ENCODE assay signal across 15 mouse cellular contexts in the genomic region with DNA sequence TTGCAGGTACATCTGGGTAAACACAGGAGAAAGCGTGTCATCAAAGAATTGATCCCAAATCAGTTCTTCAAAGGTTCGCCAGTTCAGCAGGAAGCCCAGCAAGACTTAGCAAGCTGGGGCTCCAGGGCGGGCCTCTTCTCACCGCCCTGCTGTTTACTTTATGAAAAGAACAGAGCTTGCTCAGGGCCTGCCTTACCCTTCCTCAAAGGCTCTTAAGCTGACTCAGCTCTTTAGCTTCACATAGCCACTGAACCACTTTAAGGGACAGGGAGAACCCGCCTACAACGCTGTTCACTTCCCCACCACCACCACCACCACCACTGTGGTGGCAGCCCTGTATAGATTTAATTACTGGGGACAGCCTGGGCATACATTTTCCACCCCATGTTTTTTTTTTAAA.
DNase-seq lines count a peak whose midpoint lies in the region; ATAC-seq and TF ChIP-seq lines count a peak whose summit lies in the region.
"Had no signal": no experiment of that assay in that cellular context is flagged by ENCODE, and none has a peak within 500 bp of the region (broad histone marks: within the 10 kb centered on the region; RNA-seq: fewer than 3 reads in every experiment).

No protein-coding gene starts in this region.

- no peak overlapping the region for H3K9ac ChIP-seq in intestine, embryonic 14.5 days (ENCODE audit: low read length)
- no peak overlapping the region for H3K9ac ChIP-seq in intestine, postnatal 0 days (ENCODE audit: low read depth, low read length)
- H3K9ac ChIP-seq in embryonic facial prominence, embryonic 14.5 days (ENCODE audit: low read depth, low read length): no peak overlapping the region

- H3K4me2 ChIP-seq in intestine, embryonic 14.5 days (ENCODE audit: low read length): no peak overlapping the region
- H3K4me2 ChIP-seq in intestine, postnatal 0 days (replicated peaks; ENCODE audit: low read depth): no peak overlapping the region
- no peak overlapping the region for H3K4me2 ChIP-seq in embryonic facial prominence, embryonic 14.5 days (ENCODE audit: low read depth, low read length)

- no peaks in the 10 kb centered on the region for H3K9me3 ChIP-seq in intestine, embryonic 14.5 days (ENCODE audit: control insufficient read depth, low read length)
- H3K9me3 ChIP-seq in intestine, postnatal 0 days (ENCODE audit: control insufficient read depth): no peaks in the 10 kb centered on the region
- no peaks in the 10 kb centered on the region for H3K9me3 ChIP-seq in embryonic facial prominence, embryonic 14.5 days (ENCODE audit: control insufficient read depth, low read length)

- no peak for DNase-seq in intestine, embryonic 14.5 days (ENCODE audit: low spot score)
- DNase-seq in CD4-positive helper T cell, adult 2 months (ENCODE audit: low read depth, low spot score): peak; percentile 22
- DNase-seq in embryonic facial prominence, embryonic 14.5 days (ENCODE audit: low spot score): peak; percentile 85
- DNase-seq in lung, postnatal 25 days (ENCODE audit: low spot score): peak; percentile 13
- DNase-seq in ovary, postnatal 14 days (ENCODE audit: low spot score): no peak
- DNase-seq in layer of hippocampus, adult 18-20 months (ENCODE audit: low spot score in 2 of 2): no peak
- DNase-seq in kidney, postnatal 25 days: no peak
- DNase-seq: cerebellum, adult 9-10 months; gastrocnemius, postnatal 10 days; kidney, adult 18-20 months; kidney, postnatal 14 days; layer of hippocampus, adult 9-11 months; thymus, postnatal 36 days had no signal

- H3K27ac ChIP-seq in intestine, embryonic 14.5 days (ENCODE audit: low read depth): no peak overlapping the region
- H3K27ac ChIP-seq in intestine, postnatal 0 days (ENCODE audit: low read depth, low read length): no peak overlapping the region
- H3K27ac ChIP-seq in embryonic facial prominence, embryonic 14.5 days (replicated peaks; ENCODE audit: low read depth, low read length): 0 out of 2 replicates have a peak overlapping the region, but pooled peaks have one; percentile 48

- no peak overlapping the region for H3K4me3 ChIP-seq in intestine, embryonic 14.5 days (ENCODE audit: low read depth, low read length)
- no peak overlapping the region for H3K4me3 ChIP-seq in intestine, postnatal 0 days (ENCODE audit: low read depth, low read length)
- H3K4me3 ChIP-seq in embryonic facial prominence, embryonic 14.5 days (ENCODE audit: low read depth, low read length): no peak overlapping the region

- H3K36me3 ChIP-seq in intestine, embryonic 14.5 days (ENCODE audit: control insufficient read depth, insufficient read depth, low read length): no peaks in the 10 kb centered on the region
- no peaks in the 10 kb centered on the region for H3K36me3 ChIP-seq in intestine, postnatal 0 days (ENCODE audit: control insufficient read depth, insufficient read depth)
- H3K36me3 ChIP-seq in embryonic facial prominence, embryonic 14.5 days (ENCODE audit: control insufficient read depth, insufficient read depth, low read length): no peaks in the 10 kb centered on the region

- no peaks in the 10 kb centered on the region for H3K27me3 ChIP-seq in intestine, embryonic 14.5 days (replicated peaks; ENCODE audit: control insufficient read depth, insufficient read depth, low read length)
- H3K27me3 ChIP-seq in intestine, postnatal 0 days (replicated peaks; ENCODE audit: control insufficient read depth, insufficient read depth, low read length): no peaks in the 10 kb centered on the region
- no peaks in the 10 kb centered on the region for H3K27me3 ChIP-seq in embryonic facial prominence, embryonic 14.5 days (replicated peaks; ENCODE audit: control insufficient read depth, insufficient read depth, low read length)

- 0 out of 2 replicates have a peak, but pooled peaks have one; percentile 55 for ATAC-seq in intestine, embryonic 14.5 days (replicated peaks; ENCODE audit: low FRiP score, low TSS enrichment, low read depth)
- ATAC-seq in intestine, postnatal 0 days: no peak
- ATAC-seq in embryonic facial prominence, embryonic 14.5 days (ENCODE audit: low read depth): peak; percentile 60; the same call in 1 of the 2 replicates
- ATAC-seq: midbrain, embryonic 16.5 days had no signal

- TF ChIP-seq CTCF in intestine, postnatal 0 days (IDR thresholded peaks at IDR 0.05; ENCODE audit: low read depth): no peak

- H3K4me1 ChIP-seq in intestine, embryonic 14.5 days (replicated peaks; ENCODE audit: control insufficient read depth, insufficient read depth, low read length): no peaks in the 10 kb centered on the region
- no peaks in the 10 kb centered on the region for H3K4me1 ChIP-seq in intestine, postnatal 0 days (replicated peaks; ENCODE audit: control insufficient read depth, insufficient read depth, low read length)
- no peaks in the 10 kb centered on the region for H3K4me1 ChIP-seq in embryonic facial prominence, embryonic 14.5 days (ENCODE audit: control insufficient read depth, insufficient read depth, low read length)

- 23% methylated on average over 6 of the region's 6 CpGs for WGBS in intestine, embryonic 14.5 days
- 26% methylated on average over 6 of the region's 6 CpGs for WGBS in intestine, postnatal 0 days
- whole genome bisulfite sequencing in embryonic facial prominence, embryonic 14.5 days: 36% methylated on average over 6 of the region's 6 CpGs

Comparison
In these comparisons a context has a peak if more than half of its experiments do, and no peak if none do; other contexts are left out.
1. DNase-seq: peak in CD4-positive helper T cell, adult 2 months (single experiment), embryonic facial prominence, embryonic 14.5 days (single experiment) and lung, postnatal 25 days (single experiment); none in intestine, embryonic 14.5 days (single experiment), ovary, postnatal 14 days (single experiment), layer of hippocampus, adult 18-20 months (0 of 2) and kidney, postnatal 25 days (0 of 2).